Mouse (Mus musculus) hindbrain, embryonic 15.5 days (tissue): ENCODE data around the gene Fdx1l. TPM values are rescaled to one million over a fixed set of nuclear protein-coding genes. Genes with fewer than 3 reads are reported as not detected.

Experiments
- ATAC-seq: fragments of 200-750 bp; cut with Nextera tagmentation; 2 replicates; pipeline ENCODE4 v1.8.0; 2017; ENCODE audit warnings: low read depth, moderate number of reproducible peaks, moderate TSS enrichment; ENCODE audit not compliant: low FRiP score
- H3K27ac ChIP-seq: fragments of 300-500 bp; sonication (generic); replicated peaks from 2 replicates; pipeline ENCODE4 v1.5.1; 2015; ENCODE audit warnings: mild to moderate bottlenecking, inconsistent platforms
- H3K27me3 ChIP-seq: fragments of 300-500 bp; sonication (generic); 2 replicates; pipeline ENCODE4 v1.6.1; 2015; ENCODE audit warnings: control low read depth, inconsistent platforms
- H3K36me3 ChIP-seq: fragments of 300-500 bp; sonication (generic); 2 replicates; pipeline ENCODE4 v1.6.1; 2015; ENCODE audit warnings: control low read depth, inconsistent platforms
- H3K4me1 ChIP-seq: fragments of 300-500 bp; sonication (generic); replicated peaks from 2 replicates; pipeline ENCODE4 v1.6.1; 2015; ENCODE audit warnings: control low read depth, inconsistent platforms
- H3K4me2 ChIP-seq: fragments of 300-500 bp; sonication (generic); 2 replicates; pipeline ENCODE4 v1.6.1; 2015; ENCODE audit warnings: moderate library complexity, mild to moderate bottlenecking, inconsistent platforms
- H3K4me3 ChIP-seq: fragments of 300-500 bp; sonication (generic); 2 replicates; pipeline ENCODE4 v1.5.1; 2015; ENCODE audit warnings: mild to moderate bottlenecking, inconsistent platforms
- H3K9ac ChIP-seq: fragments of 300-500 bp; sonication (generic); 2 replicates; pipeline ENCODE4 v1.6.1; 2015; ENCODE audit warnings: inconsistent platforms
- H3K9me3 ChIP-seq: fragments of 300-500 bp; sonication (generic); 2 replicates; pipeline ENCODE4 v1.6.1; 2016; ENCODE audit warnings: control low read depth, inconsistent platforms
- WGBS: fragments of 180-500 bp; shearing (Covaris S2); methylation state at CpG from one replicate; pipeline ENCODE4 v1.1.7; 2015; 5-methylcytosine and 5-hydroxymethylcytosine counted together
- polyA plus RNA-seq: library from polyadenylated mRNA; unstranded; fragments of >200 nt; fragmentation: Nextera tagmentation; extraction: Ambion mirVana; gene quantifications from 2 replicates; pipeline ENCODE4 v1.2.1, GENCODE M21; 2015

The Fdx1l gene
- polyA plus RNA-seq, 1 experiment from 2014 or later, result 74.1 TPM

DNA sequence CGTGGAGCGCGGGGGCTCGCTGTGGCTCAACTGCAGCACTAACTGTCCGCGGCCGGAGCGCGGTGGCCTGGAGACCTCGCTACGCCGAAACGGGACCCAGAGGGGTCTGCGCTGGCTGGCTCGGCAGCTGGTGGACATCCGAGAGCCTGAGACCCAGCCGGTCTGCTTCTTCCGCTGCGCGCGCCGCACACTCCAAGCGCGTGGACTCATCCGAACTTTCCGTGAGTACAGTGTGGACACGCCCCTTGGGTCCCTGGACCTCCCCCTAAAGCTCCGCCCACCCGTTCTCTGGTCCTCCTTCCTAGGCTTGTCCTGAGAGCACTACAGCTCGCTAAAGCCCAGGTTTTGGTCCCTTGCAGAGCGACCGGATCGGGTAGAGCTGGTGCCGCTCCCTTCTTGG, 40.3 kb downstream of the Fdx1l start:
- H3K27me3 ChIP-seq, result peaks cover 81% of the 10 kb centered on the region
- peak overlapping the region; percentile 85 for H3K4me2 ChIP-seq
- under 1% methylated on average over 32 of the region's 34 CpGs for WGBS
- H3K27ac ChIP-seq, result no peak overlapping the region
- no peaks in the 10 kb centered on the region for H3K36me3 ChIP-seq
- H3K9me3 ChIP-seq, result no peaks in the 10 kb centered on the region
- 0 out of 2 replicates have a peak overlapping the region, but pooled peaks have one; percentile 11 for H3K9ac ChIP-seq
- H3K4me1 ChIP-seq, result peaks cover 83% of the 10 kb centered on the region
- ATAC-seq, result no peak
- H3K4me3 ChIP-seq, result peak overlapping the region; percentile 47

DNA sequence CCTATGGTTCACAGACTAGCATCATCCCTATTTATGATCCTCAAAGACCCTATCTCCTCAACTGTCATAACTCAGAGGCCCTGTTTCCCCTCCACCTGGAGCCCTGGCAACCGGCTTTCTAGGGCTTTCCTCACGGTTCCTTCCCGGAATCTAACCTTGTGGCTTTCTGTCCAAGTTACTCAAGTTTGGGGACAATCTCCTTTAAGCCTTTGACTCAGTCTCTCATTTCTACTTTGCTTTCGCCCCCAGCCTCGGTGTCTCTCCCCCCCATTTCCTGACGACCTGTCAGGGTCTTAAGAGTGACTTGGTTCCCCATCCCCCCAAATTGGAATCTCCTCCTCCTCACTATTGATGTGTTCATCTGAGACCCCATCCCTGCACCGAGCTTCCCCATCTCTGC, 40.9 kb downstream of the Fdx1l start:
- Histone ChIP-seq H3K9ac (no peak overlapping the region), H3K27me3 (peaks cover 80% of the 10 kb centered on the region), H3K36me3 (no peaks in the 10 kb centered on the region), H3K9me3 (no peaks in the 10 kb centered on the region), H3K4me2 (peak overlapping the region; percentile 85), H3K4me3 (peak overlapping the region; percentile 47), H3K27ac (no peak overlapping the region), H3K4me1 (peaks cover 76% of the 10 kb centered on the region)
- 1% methylated on average over 7 of the region's 7 CpGs for WGBS
- ATAC-seq, result no peak

DNA sequence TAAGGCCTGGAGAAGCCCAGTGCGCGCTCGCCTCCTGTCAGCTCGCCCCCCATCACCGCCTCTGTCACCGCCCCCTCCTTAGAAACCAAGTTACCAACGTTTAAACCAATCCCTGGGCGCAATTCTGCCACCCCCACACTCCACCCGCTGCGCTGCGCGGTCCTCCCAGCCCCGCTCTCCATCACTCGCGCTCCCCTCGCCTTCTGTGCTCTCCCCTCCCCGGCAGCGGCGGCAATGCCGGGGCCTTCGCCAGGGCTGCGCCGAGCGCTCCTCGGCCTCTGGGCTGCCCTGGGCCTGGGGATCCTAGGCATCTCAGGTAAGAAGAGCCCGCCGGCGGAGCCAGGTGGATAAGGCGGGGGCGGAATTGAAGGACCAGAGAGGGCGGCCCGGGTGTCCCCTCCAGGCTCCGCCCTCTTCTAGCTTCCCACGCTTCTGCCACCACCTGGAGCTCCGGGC, 41.5 kb downstream of the Fdx1l start, which contains the start of gene Icam5:
Icam5 (plus strand) TSS at position 178 of the 456 bp plus-strand sequence.
- peaks cover 71% of the 10 kb centered on the region for H3K4me1 ChIP-seq
- no peaks in the 10 kb centered on the region for H3K9me3 ChIP-seq
- peak within 1 kb of the TSS; percentile 56 for H3K27ac ChIP-seq
- peak within 1 kb of the TSS; percentile 85 for H3K4me2 ChIP-seq
- peak within 1 kb of the TSS; percentile 47 for H3K4me3 ChIP-seq
- H3K36me3 ChIP-seq, result no peaks in the 10 kb centered on the region
- under 1% methylated on average over 35 of the region's 35 CpGs for WGBS
- H3K9ac ChIP-seq, result peak within 1 kb of the TSS; percentile 32
- peaks cover 80% of the 10 kb centered on the region for H3K27me3 ChIP-seq
- peak; percentile 13; the same call in 1 of the 2 replicates for ATAC-seq

DNA sequence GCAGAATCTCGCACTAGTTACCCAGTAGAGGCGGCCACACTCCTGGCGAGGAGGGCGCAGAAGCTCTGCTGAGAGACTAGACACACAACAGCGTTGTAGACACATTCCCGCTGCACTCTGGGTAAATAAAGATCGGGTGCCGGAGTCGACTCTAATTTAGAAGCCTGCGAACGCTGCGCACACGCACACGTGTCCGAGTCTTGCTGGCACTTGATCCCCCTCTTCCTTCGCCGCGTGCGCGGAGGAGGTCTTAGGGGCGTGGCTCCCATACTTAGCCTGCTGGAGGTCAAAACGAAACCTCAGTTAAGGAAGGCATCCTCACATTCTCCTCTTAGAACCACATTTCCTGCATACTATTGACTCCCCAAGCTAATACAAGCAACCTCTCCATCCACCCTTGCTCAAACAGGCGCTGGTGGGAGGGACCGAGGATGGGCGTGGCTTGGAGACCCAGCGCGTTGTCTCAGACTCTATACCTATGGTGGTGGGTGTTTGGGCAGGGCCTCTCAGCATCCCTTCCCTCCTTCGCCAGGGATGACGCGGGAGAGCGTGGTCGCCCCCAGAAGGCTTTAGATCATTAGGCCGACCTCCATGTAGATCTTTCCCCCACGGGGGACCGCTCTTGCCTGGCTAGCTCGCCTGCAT, 42.0 kb downstream of the Fdx1l start:
- under 1% methylated on average over 36 of the region's 36 CpGs for WGBS
- Histone ChIP-seq H3K4me1 (peaks cover 65% of the 10 kb centered on the region), H3K4me2 (peak overlapping the region; percentile 85), H3K9me3 (no peaks in the 10 kb centered on the region), H3K27ac (peak overlapping the region; percentile 56), H3K36me3 (no peaks in the 10 kb centered on the region), H3K9ac (peak overlapping the region; percentile 32), H3K4me3 (peak overlapping the region; percentile 47), H3K27me3 (peaks cover 79% of the 10 kb centered on the region)
- ATAC-seq, result peak; percentile 72

DNA sequence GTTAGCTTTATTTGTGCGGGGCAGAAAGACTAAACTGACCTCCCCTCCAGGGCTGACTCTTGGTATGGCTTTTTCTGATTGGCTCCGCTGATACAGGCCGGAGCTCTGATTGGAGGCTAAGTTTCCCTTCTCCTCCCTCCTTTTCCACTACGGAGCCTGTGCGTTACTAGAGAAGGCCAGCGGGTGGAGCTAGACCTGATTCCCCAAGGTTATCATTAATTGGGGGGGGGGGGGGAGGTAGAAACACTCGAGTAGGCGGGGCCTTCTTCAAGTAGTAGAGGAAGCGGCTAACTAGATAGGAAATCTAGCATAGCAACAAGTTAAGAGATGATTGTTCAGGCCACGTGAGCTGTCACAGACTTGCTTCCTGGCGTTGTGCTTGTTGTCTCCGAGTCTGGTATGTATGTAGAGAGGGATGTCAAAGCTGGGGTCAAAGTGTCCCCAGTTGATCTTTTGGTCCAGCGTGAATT, 42.6 kb downstream of the Fdx1l start:
- Histone ChIP-seq H3K27me3 (peaks cover 74% of the 10 kb centered on the region), H3K9me3 (no peaks in the 10 kb centered on the region), H3K9ac (0 out of 2 replicates have a peak overlapping the region, but pooled peaks have one; percentile 0), H3K27ac (peak overlapping the region; percentile 56), H3K36me3 (no peaks in the 10 kb centered on the region), H3K4me3 (peak overlapping the region; percentile 47), H3K4me1 (peaks cover 61% of the 10 kb centered on the region), H3K4me2 (peak overlapping the region; percentile 85)
- 0% methylated on average over 13 of the region's 13 CpGs for WGBS
- peak; percentile 51 for ATAC-seq

DNA sequence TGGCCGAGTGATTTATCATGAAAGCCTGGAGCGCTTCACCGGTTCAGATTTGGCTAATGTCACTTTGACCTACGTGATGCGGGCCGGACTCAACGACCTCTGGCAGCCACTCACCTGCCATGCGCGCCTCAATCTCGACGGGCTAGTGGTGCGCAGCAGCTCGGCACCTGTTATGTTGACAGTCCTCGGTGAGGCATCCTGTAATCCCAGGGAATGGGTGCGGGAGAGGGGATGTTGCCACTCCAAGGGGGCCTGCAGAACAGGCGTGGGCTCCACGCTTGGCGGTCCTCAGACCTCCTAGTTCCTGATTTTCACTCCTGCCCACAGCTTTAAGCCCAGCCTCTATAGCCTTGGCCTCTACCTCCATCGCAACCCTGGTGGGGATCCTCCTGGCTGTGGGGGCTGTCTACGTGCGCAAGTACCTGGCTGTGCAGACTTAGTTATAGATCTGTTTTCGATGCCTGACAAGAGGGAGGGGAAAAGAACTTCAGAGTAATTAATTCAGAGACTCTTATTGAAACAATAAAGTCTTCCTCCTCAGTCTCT, 43.3 kb downstream of the Fdx1l start:
- Histone ChIP-seq H3K4me1 (peaks cover 54% of the 10 kb centered on the region), H3K9ac (no peak overlapping the region), H3K27ac (no peak overlapping the region), H3K27me3 (peaks cover 67% of the 10 kb centered on the region), H3K4me2 (peak overlapping the region; percentile 85), H3K9me3 (no peaks in the 10 kb centered on the region), H3K4me3 (no peak overlapping the region), H3K36me3 (no peaks in the 10 kb centered on the region)
- ATAC-seq, result no peak
- 27% methylated on average over 22 of the region's 22 CpGs for WGBS

DNA sequence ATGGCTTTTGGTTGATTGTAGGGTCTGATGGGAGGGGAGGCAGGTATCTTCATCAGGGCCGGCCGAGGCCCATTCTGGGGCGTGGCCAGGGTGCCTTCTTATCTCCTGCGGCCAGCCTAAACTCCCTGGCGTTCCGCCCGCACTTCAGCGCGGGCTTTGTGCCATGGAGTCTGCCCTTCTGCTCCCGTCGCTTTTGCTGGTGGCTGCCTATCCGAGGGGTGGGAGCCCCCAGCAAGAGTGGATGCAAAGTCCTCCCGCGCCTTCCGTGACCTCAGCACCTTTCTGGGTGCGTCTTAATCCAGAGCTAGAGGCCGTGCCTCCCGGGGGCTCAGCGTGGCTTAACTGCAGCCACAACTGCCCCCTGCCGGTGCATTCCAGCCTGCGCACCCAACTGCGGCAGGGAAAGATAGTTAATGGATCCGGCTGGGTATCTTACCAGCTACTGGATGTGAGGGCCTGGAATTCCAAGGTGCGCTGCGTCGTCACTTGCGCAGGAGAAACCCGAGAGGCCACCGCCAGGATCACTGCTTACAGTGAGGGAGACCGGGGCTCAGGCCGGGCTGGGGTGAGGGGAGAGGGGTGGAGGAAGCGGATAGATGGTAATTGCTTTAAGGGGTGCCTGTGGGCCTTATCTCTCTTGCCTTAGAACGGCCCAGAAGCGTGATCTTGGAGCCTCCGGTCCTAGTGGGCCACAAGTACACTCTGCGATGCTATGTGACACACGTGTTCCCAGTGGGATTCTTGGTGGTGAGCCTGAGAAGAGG, 43.9 kb downstream of the Fdx1l start, which contains the start of gene Icam4:
Icam4 (plus strand) TSS at position 83 of the 764 bp plus-strand sequence.
- Histone ChIP-seq H3K36me3 (no peaks in the 10 kb centered on the region), H3K4me1 (peaks cover 48% of the 10 kb centered on the region), H3K27me3 (peaks cover 60% of the 10 kb centered on the region), H3K27ac (no peak within 1 kb of the TSS), H3K4me3 (peak within 1 kb of the TSS; percentile 29), H3K4me2 (peak within 1 kb of the TSS; percentile 85), H3K9ac (no peak within 1 kb of the TSS), H3K9me3 (no peaks in the 10 kb centered on the region)
- 2% methylated on average over 37 of the region's 37 CpGs for WGBS
- no peak for ATAC-seq

DNA sequence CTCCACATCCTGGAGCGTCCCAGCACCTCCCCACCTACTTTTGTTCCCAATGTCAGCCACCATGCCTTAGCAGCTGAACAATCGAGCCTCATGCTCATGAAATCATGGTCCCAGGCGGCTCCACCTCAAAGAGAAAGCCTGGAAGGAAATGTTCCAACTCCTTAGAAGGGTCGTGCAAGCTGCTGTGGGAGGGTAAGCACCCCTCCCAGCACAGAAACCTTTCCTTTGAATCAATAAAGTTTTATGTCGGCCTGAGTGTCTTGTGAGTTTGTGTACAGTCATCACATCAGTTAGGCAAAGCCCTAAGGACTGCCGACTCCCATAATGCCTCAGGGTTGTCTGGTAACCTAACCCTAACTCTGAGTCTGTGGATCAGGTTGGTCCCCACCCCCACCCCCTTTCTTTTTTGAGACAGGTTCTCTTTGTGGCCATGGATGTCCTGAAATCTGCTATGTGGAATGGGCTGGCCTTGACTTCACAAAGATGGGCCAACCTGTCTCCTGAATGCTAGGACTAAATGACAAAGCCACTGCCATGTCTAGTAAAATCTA, 44.8 kb downstream of the Fdx1l start:
- no peaks in the 10 kb centered on the region for H3K9me3 ChIP-seq
- peaks cover 54% of the 10 kb centered on the region for H3K27me3 ChIP-seq
- no peak overlapping the region for H3K4me3 ChIP-seq
- no peaks in the 10 kb centered on the region for H3K36me3 ChIP-seq
- no peak overlapping the region for H3K9ac ChIP-seq
- peaks cover 46% of the 10 kb centered on the region for H3K4me1 ChIP-seq
- no peak overlapping the region for H3K4me2 ChIP-seq
- 72% methylated on average over 6 of the region's 6 CpGs for WGBS
- no peak for ATAC-seq
- no peak overlapping the region for H3K27ac ChIP-seq

DNA sequence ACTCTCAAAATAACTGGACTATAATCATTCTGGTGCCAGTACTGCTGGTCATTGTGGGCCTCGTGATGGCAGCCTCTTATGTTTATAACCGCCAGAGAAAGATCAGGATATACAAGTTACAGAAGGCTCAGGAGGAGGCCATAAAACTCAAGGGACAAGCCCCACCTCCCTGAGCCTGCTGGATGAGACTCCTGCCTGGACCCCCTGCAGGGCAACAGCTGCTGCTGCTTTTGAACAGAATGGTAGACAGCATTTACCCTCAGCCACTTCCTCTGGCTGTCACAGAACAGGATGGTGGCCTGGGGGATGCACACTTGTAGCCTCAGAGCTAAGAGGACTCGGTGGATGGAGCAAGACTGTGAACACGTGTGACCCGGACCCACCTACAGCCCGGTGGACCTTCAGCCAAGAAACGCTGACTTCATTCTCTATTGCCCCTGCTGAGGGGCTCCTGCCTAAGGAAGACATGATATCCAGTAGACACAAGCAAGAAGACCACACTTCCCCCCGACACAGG, 45.6 kb downstream of the Fdx1l start:
- no peaks in the 10 kb centered on the region for H3K9me3 ChIP-seq
- no peaks in the 10 kb centered on the region for H3K36me3 ChIP-seq
- no peak overlapping the region for H3K9ac ChIP-seq
- H3K4me1 ChIP-seq, result peaks cover 38% of the 10 kb centered on the region
- H3K4me2 ChIP-seq, result no peak overlapping the region
- WGBS, result 53% methylated on average over 8 of the region's 8 CpGs
- no peak for ATAC-seq
- H3K27me3 ChIP-seq, result peaks cover 46% of the 10 kb centered on the region
- no peak overlapping the region for H3K4me3 ChIP-seq
- no peak overlapping the region for H3K27ac ChIP-seq

DNA sequence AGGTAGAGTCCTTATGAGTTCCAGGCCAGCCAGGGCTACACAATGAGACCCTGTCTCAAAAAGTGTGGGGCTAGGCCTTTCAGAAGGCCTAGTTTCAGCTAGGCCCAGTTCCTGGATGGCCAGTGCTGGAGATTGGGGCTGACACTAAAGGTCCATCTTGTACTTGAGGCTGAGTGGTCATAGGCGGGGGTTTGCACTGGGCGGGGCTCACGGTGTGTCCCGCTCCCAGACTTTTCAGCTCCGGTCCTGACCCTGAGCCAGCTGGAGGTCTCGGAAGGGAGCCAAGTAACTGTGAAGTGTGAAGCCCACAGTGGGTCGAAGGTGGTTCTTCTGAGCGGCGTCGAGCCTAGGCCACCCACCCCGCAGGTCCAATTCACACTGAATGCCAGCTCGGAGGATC, 46.6 kb downstream of the Fdx1l start:
- Histone ChIP-seq H3K27me3 (peaks cover 36% of the 10 kb centered on the region), H3K9me3 (no peaks in the 10 kb centered on the region)

DNA sequence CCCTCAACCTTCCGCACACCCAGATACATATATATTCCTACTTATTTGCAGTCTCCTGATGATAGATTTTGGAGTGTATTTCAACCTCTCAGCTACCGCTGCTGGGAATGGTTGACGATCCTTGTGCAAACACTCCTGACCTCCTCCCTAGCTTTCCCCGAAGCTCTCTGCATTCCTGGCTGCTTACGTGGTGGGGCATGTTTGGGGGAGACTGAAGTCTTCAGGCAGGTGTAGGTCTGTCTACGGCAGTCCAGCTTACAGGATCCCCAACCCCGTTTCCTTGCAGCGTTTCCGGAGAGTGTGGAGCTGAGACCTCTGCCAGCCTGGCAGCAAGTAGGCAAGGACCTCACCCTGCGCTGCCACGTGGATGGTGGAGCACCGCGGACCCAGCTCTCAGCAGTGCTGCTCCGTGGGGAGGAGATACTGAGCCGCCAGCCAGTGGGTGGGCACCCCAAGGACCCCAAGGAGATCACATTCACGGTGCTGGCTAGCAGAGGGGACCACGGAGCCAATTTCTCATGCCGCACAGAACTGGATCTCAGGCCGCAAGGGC, 48.1 kb downstream of the Fdx1l start:
- H3K9me3 ChIP-seq, result no peaks in the 10 kb centered on the region
- H3K4me1 ChIP-seq, result peaks cover 13% of the 10 kb centered on the region
- H3K9ac ChIP-seq, result no peak overlapping the region
- no peak overlapping the region for H3K4me2 ChIP-seq
- peaks cover 36% of the 10 kb centered on the region for H3K27me3 ChIP-seq
- no peaks in the 10 kb centered on the region for H3K36me3 ChIP-seq
- 74% methylated on average over 19 of the region's 19 CpGs for WGBS
- no peak for ATAC-seq
- H3K4me3 ChIP-seq, result no peak overlapping the region
- H3K27ac ChIP-seq, result no peak overlapping the region

More for the DNA sequence above, 46.6 kb downstream of the Fdx1l start:
- no peak for ATAC-seq
- H3K4me3 ChIP-seq, result no peak overlapping the region
- H3K4me2 ChIP-seq, result no peak overlapping the region
- H3K27ac ChIP-seq, result no peak overlapping the region
- H3K9ac ChIP-seq, result no peak overlapping the region
- peaks cover 28% of the 10 kb centered on the region for H3K4me1 ChIP-seq
- H3K36me3 ChIP-seq, result no peaks in the 10 kb centered on the region
- WGBS, result 82% methylated on average over 12 of the region's 12 CpGs
